Mouse (Mus musculus) megakaryocyte, adult 5-6 weeks (primary cell): ENCODE measurements around the gene Gatd1. TPM values are rescaled to one million over a fixed set of nuclear protein-coding genes. Genes with fewer than 3 reads are reported as not detected.

Experiments used
- ATAC-seq: 2 replicates; pipeline ENCODE4 v1.8.0; 2016; ENCODE audit warnings: mild to moderate bottlenecking, inconsistent platforms; ENCODE audit not compliant: poor library complexity, severe bottlenecking
- total RNA-seq, 2 experiments: library from RNA; stranded (forward) in 1 of 2; stranded (reverse) in 1 of 2; fragments of 153-499, 151-499 nt in 1 of 2; fragments of 221-1000, 200-1000 nt in 1 of 2; gene quantifications; 2 replicates each; pipeline versions ENCODE4 v1.2.3 to v1.2.4; 2015 to 2017

Gatd1 gene
- total RNA-seq, 2 experiments from 2014 or later: 13.1 to 22.8 TPM

DNA sequence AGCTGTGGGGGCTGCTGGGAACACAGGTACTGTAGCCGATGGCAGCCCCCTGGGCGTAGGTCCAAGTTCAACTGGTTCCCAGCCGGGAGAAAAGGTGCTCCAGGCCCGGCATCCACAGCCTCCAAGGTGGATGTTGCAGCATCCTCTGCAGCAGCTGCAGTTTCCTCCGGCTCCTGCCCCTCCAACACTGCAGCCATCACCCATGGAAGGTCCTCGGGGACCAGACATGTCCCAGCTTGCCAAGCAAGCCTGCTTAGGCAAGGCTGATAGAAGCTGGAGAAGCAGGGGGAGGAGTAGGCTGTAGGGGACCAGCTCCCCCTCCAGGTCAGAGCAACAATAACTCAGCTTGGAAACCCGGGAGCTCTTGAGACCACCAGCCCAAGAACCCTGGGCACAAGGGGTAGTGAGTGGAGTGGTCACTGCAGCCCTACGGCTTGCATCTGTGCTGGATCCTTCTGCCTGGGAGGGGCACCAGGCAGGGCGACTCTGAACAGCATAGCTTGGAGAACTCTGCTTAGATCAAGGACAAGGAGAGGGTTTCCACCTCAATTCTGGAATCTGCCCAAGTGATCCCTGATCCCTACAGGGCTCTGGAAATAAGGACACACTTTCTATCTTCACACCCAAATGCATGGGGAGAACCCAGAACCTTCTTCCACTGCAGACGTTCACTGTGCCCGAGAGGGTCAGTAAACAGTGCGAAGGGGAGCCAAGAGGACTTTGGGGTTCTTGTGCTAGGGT lies 29.3 kb upstream of the Gatd1 start:
- no peak for ATAC-seq

DNA sequence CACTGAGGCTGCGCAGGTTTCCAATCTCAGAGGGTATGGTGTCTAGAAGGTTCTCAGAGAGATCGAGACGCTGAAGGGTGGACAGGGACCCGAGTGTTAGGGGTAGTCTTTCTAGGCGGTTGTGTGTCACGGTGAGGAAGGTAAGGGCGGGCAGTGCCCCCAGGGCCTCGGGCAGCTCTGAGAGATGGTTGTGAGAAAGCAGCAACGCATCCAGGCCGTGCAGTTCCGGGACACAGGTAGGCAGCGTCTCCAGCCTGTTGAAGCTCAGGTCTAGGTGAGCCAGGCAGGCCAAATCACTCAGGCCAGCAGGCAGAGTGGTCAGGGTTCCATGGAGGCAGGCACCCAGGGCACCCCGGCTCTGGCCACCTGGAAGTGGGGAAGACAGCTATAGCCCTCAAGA lies 28.3 kb upstream of the Gatd1 start:
- ATAC-seq: no peak

DNA sequence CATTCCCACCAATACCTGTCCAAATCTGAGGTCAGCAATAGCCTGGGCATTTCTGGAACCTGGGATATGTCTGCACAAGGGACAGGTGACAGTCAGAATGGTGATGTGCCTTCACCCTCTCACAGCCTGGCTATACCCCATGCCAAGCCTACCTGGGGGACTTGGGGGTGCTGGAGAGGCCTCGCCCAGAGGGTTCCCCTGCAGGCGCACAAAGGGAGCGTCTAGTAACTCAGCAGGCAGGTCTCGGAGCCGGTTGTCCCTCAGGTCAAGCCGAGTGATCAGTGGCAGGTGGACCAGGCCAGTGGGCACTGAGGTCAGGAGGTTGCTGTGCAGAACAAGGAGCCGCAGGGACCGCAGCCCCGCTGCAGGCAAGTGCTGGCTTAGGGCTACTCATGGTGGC lies 27.5 kb upstream of the Gatd1 start:
- ATAC-seq: no peak

GRCm38 (mm10) chr7:141440613-141441012 lies 26.7 kb upstream of the Gatd1 start:
- ATAC-seq: peak; percentile 28

DNA sequence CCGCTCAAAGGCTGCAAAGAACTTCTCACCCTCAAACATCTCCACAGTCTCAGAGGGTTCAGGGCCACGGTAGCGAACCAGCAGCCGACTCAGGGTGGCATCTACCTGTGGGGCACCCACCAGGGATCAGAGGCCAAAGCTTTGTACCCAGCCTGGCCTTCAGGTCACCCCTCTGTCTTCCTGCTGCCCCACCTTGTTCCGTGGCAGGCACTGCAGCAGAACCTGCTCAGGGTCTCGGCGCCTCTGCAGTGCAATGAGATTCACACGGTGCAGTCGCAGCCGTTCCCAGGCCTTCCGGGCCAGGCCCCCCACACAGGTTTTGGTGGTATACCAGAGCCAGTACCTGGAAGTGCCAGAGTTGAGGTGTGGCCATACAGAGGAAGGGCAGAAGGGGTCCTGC lies 25.9 kb upstream of the Gatd1 start:
- no peak for ATAC-seq

- ATAC-seq: no peak
These were observed 25.3 kb upstream of the Gatd1 start for GRCm38 (mm10) chr7:141439140-141439679.

DNA sequence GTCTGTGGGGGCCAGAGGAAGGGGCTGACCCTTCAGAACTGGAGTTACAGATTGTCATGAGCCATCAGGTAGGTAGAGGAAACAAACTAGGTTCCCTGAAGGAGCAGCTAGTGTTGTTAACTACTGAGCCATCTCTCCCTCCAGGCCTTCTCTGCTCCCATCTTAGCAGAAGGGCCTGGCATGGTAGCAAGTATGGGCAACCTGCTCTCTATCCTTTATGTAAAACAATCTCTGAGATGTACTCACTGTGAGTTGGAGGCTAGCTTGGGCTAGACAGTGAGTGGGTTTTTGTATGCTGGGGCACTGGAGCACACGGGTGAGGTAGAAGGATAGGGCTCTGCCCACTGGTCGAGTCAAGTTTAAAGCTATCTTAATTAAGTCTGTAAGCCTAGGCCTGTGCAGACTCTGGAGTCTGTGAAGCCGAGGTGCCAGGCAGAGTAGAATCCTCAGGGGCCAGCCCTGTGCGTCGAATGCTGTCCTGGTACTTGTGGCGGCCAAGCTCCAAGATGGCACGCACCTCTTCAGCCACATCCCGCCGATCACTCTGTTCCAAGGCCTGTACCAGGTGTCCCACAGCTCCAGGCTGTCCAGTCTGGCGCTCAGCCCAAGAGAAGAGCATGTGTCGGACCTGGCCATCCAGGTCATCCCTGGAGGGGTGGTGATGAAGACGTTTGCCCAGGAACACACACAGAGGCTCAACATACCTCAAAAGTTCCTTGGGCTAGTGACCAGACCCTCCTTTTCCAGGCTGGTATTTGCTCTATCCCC lies 24.4 kb upstream of the Gatd1 start:
- no peak for ATAC-seq

- ATAC-seq: peak; percentile 84
These were observed 23.5 kb upstream of the Gatd1 start, which contains the start of gene Slc25a22 for GRCm38 (mm10) chr7:141437178-141438120. Slc25a22 (minus strand) TSS chr7:141437892.

DNA sequence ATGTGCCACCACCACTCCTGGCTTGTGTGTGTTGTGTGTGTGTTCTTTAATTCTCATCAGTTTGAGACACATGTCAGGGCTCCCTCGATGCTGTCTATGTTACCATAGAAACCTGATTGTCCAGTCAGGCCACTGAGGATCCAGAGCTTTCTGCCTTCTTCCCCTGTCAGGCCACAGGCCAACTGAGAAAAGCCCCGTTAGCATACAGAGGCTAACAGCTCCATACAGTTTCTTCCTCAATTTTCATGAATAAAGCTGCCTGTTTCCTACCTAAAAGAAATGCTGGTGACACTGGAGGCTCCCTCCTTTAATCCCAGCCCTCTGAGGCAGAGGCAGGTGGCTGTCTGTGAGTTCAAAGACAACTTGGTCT lies 22.6 kb upstream of the Gatd1 start:
- no peak for ATAC-seq

DNA sequence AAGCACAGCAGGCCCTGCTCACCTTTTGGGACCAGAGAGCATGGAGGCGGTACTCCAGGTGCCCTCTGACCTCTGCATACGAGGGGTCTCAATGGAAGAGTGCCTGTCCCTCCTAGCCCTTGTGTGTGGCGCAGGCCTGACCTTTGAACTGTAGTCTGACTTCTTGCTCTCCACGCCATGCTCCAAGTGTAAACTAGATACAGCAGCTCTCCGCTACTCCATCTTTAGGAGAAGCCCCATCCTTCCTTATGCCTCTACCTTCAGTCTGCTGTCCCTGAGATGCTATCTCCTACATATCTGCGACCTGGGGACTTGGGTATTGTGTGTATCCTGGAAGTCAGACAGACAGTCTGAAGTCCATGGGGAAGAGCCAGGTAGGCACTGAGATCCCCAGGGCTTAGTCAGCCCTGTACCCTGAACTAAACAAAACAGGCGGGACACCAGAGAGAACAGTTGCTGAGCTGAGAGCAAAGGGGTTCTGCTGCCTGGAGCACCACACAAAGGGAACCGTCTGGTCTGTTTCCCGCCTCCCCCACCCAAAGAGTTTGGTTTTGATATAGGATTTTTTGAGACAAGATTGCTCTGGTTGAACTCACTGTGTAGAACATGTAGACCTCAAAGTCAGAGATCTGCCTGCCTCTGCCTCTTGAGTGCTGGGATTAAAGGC lies 22.1 kb upstream of the Gatd1 start:
- ATAC-seq: no peak

DNA sequence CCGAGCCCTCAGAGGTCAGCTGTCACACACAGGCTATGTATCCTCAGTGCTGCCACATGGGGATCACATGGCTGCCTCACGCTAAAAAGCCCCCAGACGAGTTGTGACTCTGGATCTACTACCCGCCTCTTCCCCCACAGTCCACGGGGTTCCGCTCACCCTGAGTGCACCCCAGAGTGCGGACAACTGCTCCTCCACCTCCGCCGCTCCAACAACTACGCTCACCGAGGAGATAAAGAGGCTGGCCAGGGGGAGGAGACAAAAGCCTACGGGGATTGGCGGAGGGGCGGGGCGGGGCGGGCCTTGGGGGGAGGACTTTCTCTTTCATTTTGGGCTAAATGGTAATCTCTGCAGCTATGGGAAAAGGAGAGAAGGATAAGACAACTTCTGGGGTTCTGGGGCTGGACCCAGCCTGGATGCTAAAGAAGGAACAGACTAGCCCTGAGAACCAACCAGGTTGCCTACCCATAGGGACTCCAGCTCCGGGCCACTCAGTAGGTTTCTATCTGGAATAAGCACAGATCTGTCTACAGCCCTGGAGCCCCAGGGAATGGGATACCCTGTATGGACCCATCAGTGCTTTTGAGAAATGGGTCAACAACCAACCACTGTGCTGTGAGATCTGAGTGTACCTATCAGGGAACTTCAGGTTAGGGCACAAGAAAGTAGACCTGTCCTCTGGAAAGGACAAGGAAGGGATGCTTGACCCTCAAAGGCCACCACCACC lies 21.4 kb upstream of the Gatd1 start:
- peak; percentile 71 for ATAC-seq

GRCm38 (mm10) chr7:141434464-141434863 lies 20.5 kb upstream of the Gatd1 start:
- no peak; the same call in 1 of the 2 replicates for ATAC-seq

GRCm38 (mm10) chr7:141433517-141434400 lies 19.8 kb upstream of the Gatd1 start:
- ATAC-seq: no peak

DNA sequence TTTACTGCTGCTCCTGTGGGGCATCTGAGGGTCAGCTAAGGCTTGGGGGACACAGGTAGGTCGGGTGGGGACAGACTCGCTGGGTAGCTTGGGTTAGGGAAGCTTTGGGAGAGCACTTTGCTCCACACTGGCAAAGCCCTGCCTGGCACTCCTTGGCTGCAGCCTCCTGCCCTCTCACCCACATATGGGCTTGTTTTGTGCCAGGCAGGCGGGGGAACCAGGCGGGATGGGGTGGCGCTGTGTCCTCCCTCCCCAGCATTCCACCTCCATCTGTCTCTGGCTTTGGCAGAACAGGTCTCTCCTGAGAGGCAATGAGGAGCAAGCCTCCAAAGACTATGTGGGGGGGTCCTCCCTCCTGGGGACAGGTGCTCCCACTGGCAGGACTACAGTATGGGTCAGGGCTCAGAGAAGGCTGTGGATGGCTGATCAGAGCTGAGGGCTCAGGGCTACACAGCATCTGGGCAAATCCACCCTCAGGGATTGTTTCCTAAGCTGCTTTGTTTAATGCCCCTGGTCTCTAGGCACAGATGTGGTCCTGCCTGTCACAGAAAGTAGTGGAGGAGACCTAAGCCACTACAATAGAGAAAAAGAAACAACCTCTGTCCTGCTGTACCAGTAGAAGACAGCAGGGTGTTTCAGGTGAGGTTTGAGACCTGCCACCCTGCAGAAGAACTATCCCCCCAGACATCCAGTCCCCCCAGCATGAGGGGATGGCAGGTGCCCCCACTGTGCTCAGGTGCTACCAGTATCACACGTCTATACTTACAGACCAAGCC lies 19.0 kb upstream of the Gatd1 start:
- no peak for ATAC-seq

- no peak for ATAC-seq
These were observed 18.3 kb upstream of the Gatd1 start for GRCm38 (mm10) chr7:141432186-141432611.

GRCm38 (mm10) chr7:141431434-141432185 lies 17.7 kb upstream of the Gatd1 start:
- no peak for ATAC-seq

GRCm38 (mm10) chr7:141430585-141431240 lies 16.8 kb upstream of the Gatd1 start:
- no peak for ATAC-seq
